9 mouse cellular contexts compared by ENCODE assay signal in genomic region chr2:73560445-73560844, GRCm38 (mm10). TPM values are rescaled to one million over a fixed set of nuclear protein-coding genes. Genes with fewer than 3 reads are reported as not detected.
DNase-seq lines count a peak whose midpoint lies in the region; ATAC-seq and TF ChIP-seq lines count a peak whose summit lies in the region.
"Had no signal": no experiment of that assay in that cellular context is flagged by ENCODE, and none has a peak within 500 bp of the region (broad histone marks: within the 10 kb centered on the region; RNA-seq: fewer than 3 reads in every experiment).

No protein-coding gene starts in this region.

- H3K9ac ChIP-seq in heart, adult 2 months (ENCODE audit: low read depth, low read length), result no peak overlapping the region
- no peak overlapping the region for H3K9ac ChIP-seq in ES-E14 (ENCODE audit: insufficient read depth, low read depth, low read length, poor library complexity, severe bottlenecking)
- H3K9ac ChIP-seq in hindbrain, embryonic 14.5 days, result peak overlapping the region; percentile 58

- H3K4me1 ChIP-seq in heart, embryonic 10.5 days, result peaks cover 14% of the 10 kb centered on the region; the same call in 1 of the 2 replicates
- peaks cover 4% of the 10 kb centered on the region for H3K4me1 ChIP-seq in heart, adult 2 months (ENCODE audit: control insufficient read depth, insufficient read depth, low read length)
- H3K4me1 ChIP-seq in ES-E14 (ENCODE audit: control insufficient read depth in 2 of 2, insufficient read depth in 2 of 2, low read length in 2 of 2, poor library complexity in 1 of 2), result peaks cover 0 to 1% of the 10 kb centered on the region in 2 experiments; a peak in 2 of 4 replicates
- peaks cover 9% of the 10 kb centered on the region; the same call in 1 of the 2 replicates for H3K4me1 ChIP-seq in hindbrain, embryonic 14.5 days (replicated peaks; ENCODE audit: control insufficient read depth, insufficient read depth, low read length)

- peak overlapping the region; percentile 71 for H3K4me2 ChIP-seq in hindbrain, embryonic 14.5 days (replicated peaks)

- in situ Hi-C loops in ES-E14 (cut with MboI; ENCODE audit: low sequenced_read_pairs in 2 of 2, unreplicated experiment in 2 of 2), result loop anchor here in 1 of 2 experiments (25.0 kb wide), 1 partner anchor 1102 kb away; the partner anchor contains the start of genes Evx2 and Hoxd13

- H3K4me3 ChIP-seq in heart, embryonic 10.5 days, result peak overlapping the region; percentile 60
- no peak overlapping the region for H3K4me3 ChIP-seq in heart, adult 2 months
- H3K4me3 ChIP-seq in ES-E14 (ENCODE audit: insufficient read depth in 1 of 2, low read depth in 1 of 2, low read length in 2 of 2, poor library complexity in 1 of 2, severe bottlenecking in 1 of 2), result peak overlapping the region; percentile 60 to 69
- peak overlapping the region; percentile 41 for H3K4me3 ChIP-seq in hindbrain, embryonic 14.5 days (replicated peaks; ENCODE audit: low read length)

- H3K9me3 ChIP-seq in heart, embryonic 10.5 days, result no peaks in the 10 kb centered on the region
- no peaks in the 10 kb centered on the region for H3K9me3 ChIP-seq in ES-E14 (ENCODE audit: control insufficient read depth, insufficient read depth, low read depth, low read length)
- H3K9me3 ChIP-seq in hindbrain, embryonic 14.5 days (ENCODE audit: control insufficient read depth, low read length), result no peaks in the 10 kb centered on the region

- no peak for ATAC-seq in hindbrain, embryonic 14.5 days (ENCODE audit: low FRiP score)
- ATAC-seq: activated CD4-positive, CD25-positive, alpha-beta regulatory T cell, adult 4 months had no signal

- WGBS in heart, embryonic 10.5 days, result 34% methylated on average over 7 of the region's 7 CpGs
- WGBS in heart, adult 2 months, result 63% methylated on average over 7 of the region's 7 CpGs
- WGBS in hindbrain, embryonic 14.5 days, result 46% methylated on average over 7 of the region's 7 CpGs

- intact Hi-C loops in heart, adult 2 months (cut with DNase I), result no loop called here

- no peak overlapping the region for H3K27ac ChIP-seq in heart, embryonic 10.5 days
- H3K27ac ChIP-seq in heart, adult 2 months, result no peak overlapping the region
- no peak overlapping the region for H3K27ac ChIP-seq in ES-E14 (ENCODE audit: insufficient read depth, low read depth, low read length, poor library complexity, severe bottlenecking)
- no peak overlapping the region for H3K27ac ChIP-seq in hindbrain, embryonic 14.5 days

- H3K36me3 ChIP-seq in heart, embryonic 10.5 days, result no peaks in the 10 kb centered on the region
- H3K36me3 ChIP-seq in heart, adult 2 months (ENCODE audit: control insufficient read depth, insufficient read depth, low read length), result no peaks in the 10 kb centered on the region
- no peaks in the 10 kb centered on the region for H3K36me3 ChIP-seq in ES-E14 (ENCODE audit: control insufficient read depth, insufficient read depth, low read length, poor library complexity, severe bottlenecking)
- no peaks in the 10 kb centered on the region for H3K36me3 ChIP-seq in hindbrain, embryonic 14.5 days (replicated peaks; ENCODE audit: control insufficient read depth, insufficient read depth)

- no peak for DNase-seq in heart, embryonic 10.5 days (ENCODE audit: low spot score)
- DNase-seq in heart, adult 2 months, result no peak
- DNase-seq in ES-E14 (ENCODE audit: low read depth, low spot score), result no peak
- DNase-seq in hindbrain, embryonic 14.5 days (ENCODE audit: low spot score), result no peak
- peak; percentile 59 for DNase-seq in lung, postnatal 36 days
- DNase-seq in spleen, adult 12 weeks (ENCODE audit: low spot score), result no peak
- no peak for DNase-seq in cerebellum, postnatal 25 days
- DNase-seq in adrenal gland, postnatal 10 days, result no peak

- no peak for TF ChIP-seq CTCF in heart, adult 2 months (IDR thresholded peaks at IDR 0.05)

- H3K79me2 ChIP-seq in heart, adult 2 months (replicated peaks; ENCODE audit: control insufficient read depth, insufficient read depth, low read length), result no peaks in the 10 kb centered on the region

- no peaks in the 10 kb centered on the region for H3K27me3 ChIP-seq in heart, embryonic 10.5 days (ENCODE audit: insufficient read depth, poor library complexity, severe bottlenecking)
- no peaks in the 10 kb centered on the region for H3K27me3 ChIP-seq in heart, adult 2 months (ENCODE audit: control insufficient read depth, insufficient read depth, low read length)
- H3K27me3 ChIP-seq in hindbrain, embryonic 14.5 days (ENCODE audit: control insufficient read depth, insufficient read depth, low read length), result no peaks in the 10 kb centered on the region

- TF ChIP-seq EP300 in heart, adult 2 months (IDR thresholded peaks at IDR 0.05; ENCODE audit: insufficient read depth, low read depth, low read length), result no peak

- TF ChIP-seq POLR2A in heart, adult 2 months (IDR thresholded peaks at IDR 0.05; ENCODE audit: insufficient read depth, low read depth, low read length), result no peak

TF ChIP-seq in ES-E14, 5 proteins besides CTCF, POLR2A, EP300 and RAD21:
- TF ChIP-seq ZC3H11A (IDR thresholded peaks at IDR 0.05; ENCODE audit: borderline replicate concordance, low read depth, low read length), result no peak

RNA-seq across cellular contexts. Expression of gene Chrna1, which starts 19.7 kb away (rescaled TPM):
- polyA plus RNA-seq in heart, embryonic 10.5 days (2016; fragmentation: Nextera tagmentation; extraction: Ambion mirVana), result 0.16 and 0.45 TPM in 2 replicates
- total RNA-seq in heart, adult 2 months (2021), result not detected
- 0.04 TPM in 1 of 2 replicates, not detected in the other for polyA plus RNA-seq in heart, adult 2 months (2012; rRNA removed)
- 0.13 and 0.16 TPM in 2 replicates for total RNA-seq in ES-E14 (2012; rRNA removed)
- 0.18 and 0.32 TPM in 2 replicates for polyA plus RNA-seq in hindbrain, embryonic 14.5 days (2014; fragmentation: Nextera tagmentation; extraction: Ambion mirVana)
- 1 to 10 TPM in 1 of 2 experiments, under 1 TPM in 1; 0.39 to 1.6 TPM for total RNA-seq in adrenal gland, postnatal 10 days (2021)
- polyA plus RNA-seq: activated CD4-positive, CD25-positive, alpha-beta regulatory T cell, adult 4 months had no signal

RNA-seq across cellular contexts. Expression of gene Wipf1, which starts 30.9 kb away (rescaled TPM):
- 6.8 and 7.8 TPM in 2 replicates for polyA plus RNA-seq in heart, embryonic 10.5 days (2016; fragmentation: Nextera tagmentation; extraction: Ambion mirVana)
- total RNA-seq in heart, adult 2 months (2021), result 10 to 100 TPM; 12.9 to 17.0 TPM
- polyA plus RNA-seq in heart, adult 2 months (2012; rRNA removed), result 6.0 and 6.6 TPM in 2 replicates
- total RNA-seq in ES-E14 (2012; rRNA removed), result 0.95 and 1.2 TPM in 2 replicates
- polyA plus RNA-seq in hindbrain, embryonic 14.5 days (2014; fragmentation: Nextera tagmentation; extraction: Ambion mirVana), result 3.8 and 3.9 TPM in 2 replicates
- total RNA-seq in adrenal gland, postnatal 10 days (2021), result 10 to 100 TPM; 21.1 to 21.3 TPM
